Mouse (Mus musculus): ENCODE measurements around the gene Cyp1a1.

The Cyp1a1 gene

DNA sequence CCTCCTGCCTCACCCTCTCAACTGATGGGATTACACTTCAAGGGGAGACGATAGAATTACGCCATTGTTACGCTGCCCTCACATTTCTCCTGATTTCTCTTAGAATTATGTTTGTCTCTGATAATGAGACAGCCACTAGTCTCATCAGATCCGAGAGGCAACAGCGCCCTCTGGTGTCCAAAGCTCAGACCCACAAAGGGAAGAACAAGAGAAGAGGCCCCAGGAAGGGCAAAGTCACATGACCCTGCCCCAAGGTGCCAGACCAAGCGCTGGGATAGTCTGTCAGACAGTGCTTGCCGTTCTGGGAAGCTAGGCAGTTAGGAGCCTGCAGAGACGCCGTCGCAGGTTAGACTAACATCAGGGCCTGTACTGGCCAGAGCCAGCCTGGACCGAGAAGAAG is 32.0 kb upstream of the Cyp1a1 start:
- DNase-seq (ENCODE audit: low read depth, low spot score) = peak; percentile 95

DNA sequence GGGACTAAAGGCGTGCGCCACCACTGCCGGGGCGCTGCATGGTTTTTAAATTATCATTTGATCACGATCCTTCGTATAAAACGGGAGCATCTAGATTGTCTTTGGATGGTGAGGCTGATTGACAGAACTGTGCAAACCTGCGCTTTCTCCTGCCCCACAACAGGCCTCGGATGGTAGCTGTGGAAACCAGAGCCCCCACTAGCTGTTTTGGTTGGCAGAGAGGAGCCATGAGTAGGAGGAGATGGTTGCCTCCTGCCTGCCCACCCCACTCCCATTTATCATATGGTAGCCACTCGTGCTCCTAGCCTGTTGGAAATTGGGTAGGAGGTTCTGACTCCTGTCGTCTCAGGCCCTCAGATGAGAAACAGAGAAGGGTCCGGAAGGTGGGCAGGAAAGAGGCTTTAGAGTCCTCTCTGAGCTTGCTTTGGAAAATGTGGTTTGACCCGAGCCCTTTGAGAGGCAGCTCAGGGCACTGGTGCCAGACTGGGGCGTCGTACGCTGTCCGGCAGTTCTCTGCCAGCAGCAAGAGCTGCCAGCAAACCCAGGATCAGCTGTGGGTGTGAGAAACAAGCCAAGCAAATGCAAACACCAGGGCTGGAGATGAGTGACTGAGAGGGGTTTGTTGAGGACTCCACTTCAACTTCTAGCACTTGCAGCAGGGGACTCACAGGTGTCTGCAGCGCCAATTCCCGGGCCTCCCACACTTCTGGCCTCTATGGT is 30.9 kb upstream of the Cyp1a1 start:
- DNase-seq (ENCODE audit: low read depth, low spot score) = peak; percentile 48

DNA sequence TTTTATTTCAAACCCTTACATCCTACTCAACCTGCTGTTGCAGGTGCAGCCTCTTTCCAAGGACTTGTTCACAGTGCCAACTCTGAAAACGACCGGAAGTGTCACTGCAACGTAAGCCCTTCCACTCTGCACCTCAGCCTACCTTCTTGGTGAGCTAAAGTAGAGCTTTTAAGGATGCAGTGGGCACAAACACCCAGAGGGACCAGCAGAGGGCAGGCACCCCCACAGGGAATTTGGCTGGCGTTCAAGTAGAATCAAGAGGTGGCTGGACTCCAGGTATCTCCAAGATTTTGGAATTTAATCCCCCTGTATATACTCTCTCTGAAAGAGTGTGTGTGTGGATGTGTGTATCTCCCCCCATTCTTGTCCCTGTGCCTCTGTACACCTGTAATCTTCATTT is 29.9 kb upstream of the Cyp1a1 start:
- no peak for DNase-seq (ENCODE audit: low read depth, low spot score)

DNA sequence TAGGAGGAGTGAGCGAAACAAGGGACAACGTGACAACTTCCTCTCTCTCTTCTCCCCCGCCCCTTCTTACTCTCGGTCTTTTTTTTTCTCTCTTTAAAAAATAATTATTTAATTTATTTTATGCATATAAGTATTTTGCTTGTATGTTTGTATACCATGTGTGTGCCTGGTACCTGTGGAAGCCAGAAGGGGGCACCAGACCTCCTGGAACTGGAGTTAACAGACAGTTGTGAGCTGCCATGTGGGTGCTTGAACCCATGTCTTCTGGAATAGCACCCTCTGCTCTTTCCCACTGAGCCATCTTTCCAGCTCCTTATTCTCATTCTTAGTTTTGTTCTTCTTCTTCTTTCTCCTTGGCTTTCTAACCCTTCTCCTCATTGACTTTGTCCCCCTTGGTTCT is 28.8 kb upstream of the Cyp1a1 start:
- DNase-seq (ENCODE audit: low read depth, low spot score) = no peak

DNA sequence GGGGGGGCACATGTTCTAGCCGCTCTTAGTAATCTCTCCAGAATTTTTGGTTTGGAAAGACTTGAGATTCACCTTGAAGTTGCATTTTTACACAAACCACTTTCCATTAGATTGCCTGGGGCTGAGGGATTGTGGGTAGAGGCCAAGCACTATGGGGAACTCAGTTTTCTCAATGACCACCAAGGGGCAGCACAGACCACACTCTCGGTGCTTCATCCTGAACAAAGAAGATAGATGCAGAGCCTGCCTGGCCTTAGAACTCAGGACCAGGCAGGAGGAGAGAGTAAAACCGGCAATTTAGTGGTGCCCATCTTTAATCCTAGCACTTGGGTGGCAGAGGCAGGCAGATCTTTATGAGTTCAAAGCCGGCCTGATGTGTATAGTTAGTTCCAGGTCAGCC is 28.0 kb upstream of the Cyp1a1 start:
- DNase-seq (ENCODE audit: low read depth, low spot score) = peak; percentile 90

DNA sequence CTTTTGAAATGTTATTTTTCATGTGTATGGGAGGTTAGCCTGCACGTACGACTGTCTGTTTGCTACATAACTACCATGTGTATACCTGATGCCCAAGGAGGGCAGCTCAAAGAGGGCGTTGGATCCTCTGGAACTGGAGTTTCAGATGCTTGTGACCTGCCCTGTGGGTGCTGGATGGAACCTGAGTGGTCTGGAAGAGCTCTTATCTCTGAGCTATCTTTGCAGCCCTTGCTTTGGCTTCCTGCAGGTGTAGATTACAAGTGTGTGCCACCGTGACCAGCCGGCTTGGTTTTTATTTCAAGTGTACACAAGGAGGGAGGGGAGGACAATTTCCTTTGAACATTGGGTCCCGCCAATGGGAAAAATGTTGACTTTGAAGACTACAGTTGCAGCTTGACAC is 27.2 kb upstream of the Cyp1a1 start:
- no peak for DNase-seq (ENCODE audit: low read depth, low spot score)

DNA sequence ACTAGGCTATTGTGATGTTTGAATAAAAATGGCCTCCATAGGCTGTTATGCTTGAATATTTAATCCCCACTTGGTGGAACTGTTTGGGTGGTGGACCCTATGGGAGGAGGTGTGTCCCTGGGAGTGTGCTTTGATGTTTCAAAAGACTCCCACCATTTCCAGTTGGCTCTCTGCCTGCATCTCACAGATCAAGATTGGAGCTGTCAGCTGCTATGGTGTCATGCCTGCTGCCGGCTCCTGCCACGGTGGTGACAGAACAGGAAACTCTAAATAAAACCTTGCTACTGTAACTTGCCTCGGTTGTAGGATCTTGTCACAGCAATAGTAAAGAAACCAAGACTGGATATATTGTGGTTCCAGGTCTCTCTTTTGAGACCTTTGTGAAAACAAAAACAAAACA is 26.2 kb upstream of the Cyp1a1 start:
- DNase-seq (ENCODE audit: low read depth, low spot score) = no peak

DNA sequence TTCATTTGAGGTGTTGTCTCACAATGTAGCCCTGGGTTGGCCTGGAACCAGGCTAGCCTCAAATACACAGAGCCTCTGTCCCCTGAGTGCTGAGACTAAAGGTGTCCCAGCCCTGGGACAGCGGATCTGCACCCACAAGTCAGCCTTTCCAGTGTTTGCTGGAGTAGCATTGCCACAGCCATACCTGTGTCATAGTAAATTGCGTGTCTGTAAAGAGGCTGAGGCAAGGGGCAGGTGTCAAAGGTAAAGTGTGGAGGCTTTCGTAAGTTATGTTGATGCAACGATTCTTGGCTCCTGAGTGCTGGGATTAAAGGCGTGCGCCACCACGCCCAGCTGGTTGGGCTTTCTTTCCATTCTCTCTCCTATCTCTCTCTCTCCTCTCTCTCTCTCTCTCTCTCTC is 23.1 kb upstream of the Cyp1a1 start:
- DNase-seq (ENCODE audit: low read depth, low spot score) = no peak

DNA sequence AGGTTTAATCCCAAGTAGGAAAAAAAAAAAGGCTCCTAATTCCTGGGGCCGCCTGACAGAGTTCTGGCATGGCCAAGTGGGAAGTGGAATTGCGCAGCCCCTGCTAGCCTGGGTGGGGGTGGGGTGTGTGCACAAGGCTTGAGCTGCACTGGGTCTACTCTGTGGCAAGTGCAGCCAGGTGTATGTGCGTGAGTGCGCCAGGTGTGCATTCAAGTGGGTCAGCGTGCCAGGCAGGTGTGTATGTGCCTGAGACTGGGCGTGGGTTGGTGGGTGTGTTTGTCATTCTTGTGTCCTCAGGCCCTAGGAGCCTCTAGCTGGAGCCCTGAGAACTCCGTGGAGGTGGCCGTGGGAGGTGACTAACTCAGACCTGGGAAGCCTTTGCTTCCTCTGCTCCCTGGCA is 21.2 kb upstream of the Cyp1a1 start:
- no peak for DNase-seq (ENCODE audit: low read depth, low spot score)

DNA sequence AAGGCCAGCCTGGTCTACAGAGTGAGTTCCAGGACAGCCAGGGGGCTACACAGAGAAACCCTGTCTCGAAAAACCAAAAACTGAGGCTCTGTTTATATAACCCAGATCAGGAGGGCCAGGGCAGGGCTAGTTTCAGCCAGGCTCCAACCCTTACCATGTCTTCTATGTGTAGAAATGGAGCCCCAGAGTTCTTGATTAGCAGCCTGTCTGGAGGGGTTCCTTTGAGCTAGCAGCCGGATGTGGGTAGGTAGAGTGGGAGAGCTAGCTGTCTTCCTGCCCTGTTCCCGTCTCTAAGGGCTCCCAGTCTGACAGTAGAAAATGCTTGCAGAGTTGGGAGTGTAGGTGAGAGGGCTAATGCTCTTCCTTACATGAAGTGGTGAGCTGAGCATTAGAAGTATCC is 20.6 kb upstream of the Cyp1a1 start:
- DNase-seq (ENCODE audit: low read depth, low spot score) = no peak

DNA sequence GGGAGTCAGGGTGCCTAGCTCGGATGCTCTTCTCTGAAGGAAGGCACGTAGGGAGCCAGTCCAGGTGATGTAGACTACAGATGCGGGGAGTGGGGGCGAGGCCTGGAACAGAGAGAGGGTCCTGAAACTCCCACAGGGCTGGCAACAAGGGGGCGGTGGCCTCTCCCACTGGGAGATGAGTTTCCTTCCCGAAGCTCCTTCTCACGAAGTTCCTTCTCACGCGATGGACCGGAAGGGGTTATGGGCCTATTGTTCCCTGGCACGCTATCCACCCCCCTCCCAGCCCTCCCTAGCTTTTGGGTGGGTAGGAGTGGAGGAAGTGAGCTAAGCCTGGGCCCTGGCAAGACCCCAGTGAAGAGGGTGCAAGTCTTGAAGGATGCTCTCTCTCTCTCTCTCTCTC is 19.9 kb upstream of the Cyp1a1 start:
- no peak for DNase-seq (ENCODE audit: low read depth, low spot score)

DNA sequence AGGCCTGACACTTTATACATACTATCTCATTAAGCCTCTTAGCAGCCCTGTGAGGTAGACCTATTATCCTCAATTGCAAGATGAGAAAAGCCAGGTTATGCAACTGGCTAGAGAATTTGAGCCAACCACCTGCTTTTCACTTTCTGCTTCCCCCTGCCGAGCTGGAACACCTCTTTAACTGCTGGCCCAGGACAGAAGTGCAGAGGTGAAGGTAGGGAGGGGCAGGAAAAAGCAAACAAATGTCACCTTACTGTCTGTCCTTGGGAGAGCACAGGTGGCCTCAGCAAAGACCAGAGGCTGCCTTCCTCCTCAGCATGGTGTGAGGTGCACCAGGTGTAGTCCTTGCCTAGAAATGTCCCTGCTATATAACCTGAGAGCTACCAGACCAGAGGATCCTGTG is 19.5 kb upstream of the Cyp1a1 start:
- no peak for DNase-seq (ENCODE audit: low read depth, low spot score)

DNA sequence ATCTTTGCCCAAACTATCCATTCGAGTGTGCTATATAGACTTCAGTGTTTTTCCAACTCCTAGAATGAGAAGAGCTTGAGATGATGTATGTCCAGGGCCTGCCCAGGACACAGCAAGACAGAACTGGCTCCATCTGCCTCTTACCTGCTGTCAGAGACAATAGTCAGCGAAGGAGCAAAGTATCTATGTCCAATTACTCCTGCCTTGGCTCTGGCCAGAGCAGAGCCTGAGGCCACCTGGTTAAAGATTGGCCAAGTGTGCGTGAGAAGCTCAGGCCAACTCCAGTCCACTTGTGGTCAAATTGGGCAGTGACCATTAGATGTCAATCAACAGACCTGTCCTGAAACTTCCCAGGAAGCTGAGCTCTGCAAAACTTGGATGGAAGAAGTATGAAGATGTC is 18.2 kb upstream of the Cyp1a1 start:
- no peak for DNase-seq (ENCODE audit: low read depth, low spot score)

DNA sequence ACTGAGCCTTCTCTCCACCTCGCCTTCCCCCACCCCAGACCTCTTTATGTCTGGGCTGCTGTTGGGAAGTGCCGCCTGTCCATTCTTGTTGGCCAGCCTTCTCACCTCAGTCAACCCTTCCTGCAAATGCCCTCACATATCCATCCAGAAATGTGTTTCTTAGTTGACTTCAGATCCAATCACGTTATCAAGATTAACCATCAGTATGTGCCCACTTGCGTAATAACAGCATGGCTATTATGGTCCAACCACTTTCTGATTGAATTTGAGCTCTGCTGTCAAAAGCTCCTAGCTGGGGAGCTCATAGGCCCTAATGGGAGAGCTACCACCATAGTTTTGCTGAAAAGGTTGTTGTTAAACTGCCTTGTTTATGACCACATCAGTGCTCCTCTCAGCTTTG is 16.7 kb upstream of the Cyp1a1 start:
- no peak for DNase-seq (ENCODE audit: low read depth, low spot score)

DNA sequence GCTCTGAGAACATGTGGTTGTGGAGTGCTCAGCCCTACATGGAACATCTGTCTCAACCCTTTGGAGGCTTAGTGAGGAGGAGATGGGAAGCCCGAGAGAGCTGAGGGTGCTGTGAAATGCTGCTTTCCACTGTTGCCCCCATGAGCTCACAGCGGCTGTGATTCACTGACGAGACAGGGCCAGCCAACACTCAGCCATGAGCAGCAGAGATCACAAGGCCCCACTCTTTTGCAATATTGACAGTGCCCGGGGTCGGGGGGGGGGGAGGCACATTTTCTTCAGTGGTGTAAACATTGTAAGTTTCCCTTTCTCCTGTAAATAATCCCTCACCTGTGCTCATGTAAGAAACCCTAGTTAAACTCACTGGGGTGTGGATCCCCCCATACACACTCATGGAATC is 16.2 kb upstream of the Cyp1a1 start:
- no peak for DNase-seq (ENCODE audit: low read depth, low spot score)

DNA sequence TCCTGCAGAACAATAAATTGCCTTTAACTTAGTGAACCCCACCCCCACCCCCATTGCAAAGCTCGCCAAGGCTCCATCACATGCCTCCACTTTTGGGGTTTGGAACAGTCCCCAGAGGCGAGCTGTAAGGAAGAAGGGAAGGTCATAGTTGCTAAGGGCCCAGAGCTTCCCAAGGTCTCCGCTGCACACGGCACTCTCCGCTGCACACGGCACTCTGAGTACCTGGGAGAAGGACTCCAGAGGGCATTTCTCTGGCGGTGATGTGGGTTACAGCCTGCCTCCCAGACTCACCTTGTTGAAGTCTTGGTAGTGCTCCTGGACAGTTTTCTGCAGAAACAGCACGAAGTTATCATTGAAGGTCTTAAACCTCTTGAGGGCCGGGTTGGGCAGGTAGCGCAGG is 6.3 kb upstream of the Cyp1a1 start:
- DNase-seq (ENCODE audit: low read depth, low spot score) = no peak

DNA sequence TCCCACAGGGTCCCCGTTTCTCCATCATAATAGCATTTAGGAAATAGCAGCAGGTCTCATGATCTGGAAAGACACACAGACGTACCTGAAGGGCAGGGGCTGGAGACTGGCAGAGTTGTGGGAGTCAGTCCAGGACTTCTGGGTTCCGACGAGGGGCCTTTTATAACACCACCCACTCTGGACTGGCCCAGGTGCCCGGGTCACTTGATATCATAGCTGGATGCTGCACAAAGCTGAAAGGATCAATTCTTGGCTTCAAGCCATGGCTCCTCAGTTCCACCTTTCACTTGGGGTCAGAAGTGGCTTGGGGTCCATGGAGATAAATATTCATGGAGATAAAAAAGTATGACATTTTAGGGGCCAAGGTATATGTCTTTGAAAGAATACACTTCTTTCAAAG is 4.2 kb upstream of the Cyp1a1 start, which contains the start of gene Cyp1a2:
Gene Cyp1a2 (minus strand): TSS at position 184 of the 400 bp plus-strand sequence.
- DNase-seq (ENCODE audit: low read depth, low spot score) = no peak

DNA sequence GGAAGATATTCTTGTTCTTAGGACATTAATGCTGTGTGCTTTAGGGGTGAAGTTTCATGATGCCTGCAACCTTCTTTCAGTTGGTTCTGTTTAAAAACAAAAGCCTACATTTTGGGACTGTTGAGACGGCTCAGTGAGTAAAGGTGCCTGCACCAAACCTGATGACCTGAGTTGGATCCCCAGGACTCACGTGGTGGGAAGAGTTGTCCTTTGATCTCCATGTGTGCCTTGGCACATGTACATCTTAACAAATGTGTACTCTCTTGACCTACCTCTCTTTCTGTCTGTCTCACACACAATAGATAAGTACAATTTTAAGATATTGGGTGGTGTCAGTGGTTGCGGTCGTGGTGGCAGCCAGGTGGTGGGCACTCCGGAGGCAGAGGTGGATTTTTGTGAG is 1.7 kb upstream of the Cyp1a1 start:
- no peak for DNase-seq (ENCODE audit: low read depth, low spot score)

DNA sequence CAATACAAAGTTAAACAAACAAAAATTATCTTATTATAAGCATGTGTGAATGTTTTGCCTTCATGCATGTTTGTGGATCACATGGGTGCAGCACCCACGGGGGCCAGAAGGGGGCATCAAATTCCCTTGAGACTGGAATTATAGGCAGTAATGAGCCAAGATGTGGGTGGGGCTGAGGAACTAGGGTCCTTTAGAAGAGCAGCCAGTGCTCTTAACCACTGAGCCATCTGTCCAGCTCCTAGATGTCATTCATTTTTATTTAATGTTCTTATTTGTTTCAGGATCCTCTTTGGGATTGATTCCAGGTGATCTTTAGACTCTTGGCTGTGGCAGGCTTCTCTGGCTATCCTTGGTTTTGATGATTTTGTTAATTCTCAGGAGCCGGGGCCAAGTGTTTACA is 430 bp downstream of the Cyp1a1 start:
- no peak for DNase-seq (ENCODE audit: low read depth, low spot score)

DNA sequence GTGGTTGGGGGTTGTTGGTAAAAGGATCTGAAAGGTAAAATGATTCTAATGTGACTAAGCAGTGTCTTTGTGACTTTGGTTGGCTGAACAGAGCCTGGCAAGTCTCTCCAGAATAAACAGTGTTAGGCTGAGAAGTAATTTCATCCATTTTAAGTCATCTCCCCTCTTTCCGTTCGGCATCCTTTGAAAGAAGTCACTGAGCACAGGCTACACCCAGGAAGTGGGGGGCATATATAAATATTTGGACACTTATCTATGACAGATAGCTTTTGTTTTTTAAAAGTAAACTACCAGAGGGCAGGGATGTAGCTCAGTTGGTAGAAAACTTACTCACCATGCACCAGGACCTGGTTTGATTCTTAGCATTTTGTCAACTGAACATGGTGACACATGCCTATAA is 878 bp downstream of the Cyp1a1 start:
- no peak for DNase-seq (ENCODE audit: low read depth, low spot score)

DNA sequence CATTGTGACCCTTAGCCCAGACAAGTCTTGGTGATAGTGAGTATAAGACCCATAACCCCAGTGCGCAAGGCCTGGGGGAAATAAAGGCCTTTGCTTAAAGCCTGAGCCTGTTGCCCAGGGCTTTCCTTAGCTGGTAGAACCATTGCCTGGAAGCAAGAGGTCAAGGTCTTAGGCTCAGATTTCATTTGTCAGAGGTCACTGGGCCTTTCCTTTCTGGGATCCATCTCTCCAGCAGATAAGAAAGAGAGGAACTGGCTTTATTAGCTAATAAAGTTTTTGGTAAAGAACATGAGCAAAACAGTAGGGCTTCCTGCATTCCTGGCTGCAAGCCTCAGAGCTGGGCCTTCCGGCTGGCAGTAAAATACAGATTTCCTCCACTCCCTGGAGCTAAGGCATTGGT is 6.4 kb downstream of the Cyp1a1 start:
- no peak for DNase-seq (ENCODE audit: low read depth, low spot score)

DNA sequence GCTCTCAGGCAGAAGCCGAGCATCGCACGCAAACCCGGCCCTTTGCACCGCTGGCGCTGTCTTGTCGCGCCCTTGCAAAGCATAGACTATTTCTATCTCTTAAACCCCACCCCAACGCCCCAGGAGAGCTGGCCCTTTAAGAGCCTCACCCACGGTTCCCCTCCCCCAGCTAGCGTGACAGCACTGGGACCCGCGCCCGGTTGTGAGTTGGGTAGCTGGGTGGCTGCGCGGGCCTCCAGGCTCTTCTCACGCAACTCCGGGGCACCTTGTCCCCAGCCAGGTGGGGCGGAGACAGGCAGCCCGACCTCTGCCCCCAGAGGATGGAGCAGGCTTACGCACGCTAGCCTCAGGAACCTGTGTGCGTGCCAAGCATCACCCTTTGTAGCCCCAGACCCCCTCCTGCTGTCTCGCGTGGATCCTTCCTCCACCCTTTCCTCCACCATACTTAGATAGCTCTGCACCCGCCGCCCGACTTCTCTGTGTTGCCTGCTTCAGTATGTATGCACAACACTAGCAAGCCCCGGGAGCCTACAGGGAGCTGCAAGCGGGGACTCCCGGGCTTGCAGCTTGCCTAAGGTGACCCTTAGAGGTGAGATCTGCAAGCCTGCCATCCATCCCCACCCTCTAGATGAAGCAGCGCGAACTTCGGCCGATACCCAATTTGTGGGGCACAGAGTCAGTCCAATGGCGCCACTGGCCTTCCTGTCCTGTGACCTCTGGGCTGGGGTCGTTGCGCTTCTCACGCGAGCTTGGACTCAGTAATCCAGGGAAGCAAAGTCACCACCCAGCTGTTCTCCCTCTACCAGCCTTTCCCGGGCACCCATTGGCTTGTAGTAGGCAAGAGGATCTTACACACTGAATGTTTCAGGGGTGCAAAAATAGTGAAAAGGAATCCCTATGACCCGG is 8.9 kb downstream of the Cyp1a1 start:
- DNase-seq (ENCODE audit: low read depth, low spot score) = peak; percentile 80

DNA sequence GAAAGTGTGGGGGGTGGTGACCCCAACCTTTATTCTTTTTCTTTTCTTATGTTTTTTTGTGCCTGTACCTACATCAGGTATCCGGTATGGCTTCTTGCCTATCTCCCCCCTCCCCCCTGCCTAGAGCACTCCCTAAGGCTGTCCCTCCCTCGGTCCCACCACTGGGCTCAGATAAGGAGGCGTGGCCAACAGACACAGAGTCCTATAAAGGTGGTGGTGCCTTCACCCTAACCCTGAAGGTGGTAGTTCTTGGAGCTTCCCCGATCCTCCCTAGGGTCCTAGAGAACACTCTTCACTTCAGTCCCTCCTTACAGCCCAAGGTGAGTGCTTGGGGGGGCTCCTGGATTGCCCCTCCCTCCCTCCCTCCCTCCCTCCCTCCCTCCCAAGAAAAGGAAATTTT is 9.7 kb downstream of the Cyp1a1 start:
- no peak for DNase-seq (ENCODE audit: low read depth, low spot score)

All from brain, adult 2 months (tissue).